Mouse (Mus musculus): ENCODE results near the gene Dnm1.

DNA sequence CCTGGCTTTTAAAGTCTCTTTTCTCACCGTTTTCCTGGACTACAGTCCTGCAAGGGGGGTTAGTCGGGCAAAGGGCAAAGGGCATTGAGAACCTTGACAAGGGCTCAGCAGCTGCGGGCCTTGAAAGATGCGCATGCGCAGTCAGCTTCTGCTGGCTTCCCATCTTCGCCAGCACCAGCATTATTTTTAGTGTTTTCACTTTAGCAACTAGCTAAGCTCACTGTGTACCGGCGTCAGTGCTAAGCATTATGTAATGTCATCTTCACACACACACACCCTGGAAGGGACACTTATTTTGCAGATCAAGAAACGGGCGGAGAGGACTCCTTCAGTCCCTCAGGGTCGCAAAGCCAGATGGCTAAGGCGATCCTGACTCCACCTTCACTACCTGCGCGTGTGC lies 7.6 kb upstream of the Dnm1 start:
- no peak for TF ChIP-seq POLR2A (IDR thresholded peaks at IDR 0.05; ENCODE audit: low read depth, low read length)
- TF ChIP-seq CTCF (IDR thresholded peaks at IDR 0.05; ENCODE audit: borderline replicate concordance, insufficient read depth, low read length): no peak
